Mouse (Mus musculus): ENCODE measurements at regions not wholly inside any gene's neighbourhood (a gene's known extent, or its start where the extent isn't known, plus 50 kb on each side); places are given as distances from the start of the nearest gene placed in this dataset.

DNA sequence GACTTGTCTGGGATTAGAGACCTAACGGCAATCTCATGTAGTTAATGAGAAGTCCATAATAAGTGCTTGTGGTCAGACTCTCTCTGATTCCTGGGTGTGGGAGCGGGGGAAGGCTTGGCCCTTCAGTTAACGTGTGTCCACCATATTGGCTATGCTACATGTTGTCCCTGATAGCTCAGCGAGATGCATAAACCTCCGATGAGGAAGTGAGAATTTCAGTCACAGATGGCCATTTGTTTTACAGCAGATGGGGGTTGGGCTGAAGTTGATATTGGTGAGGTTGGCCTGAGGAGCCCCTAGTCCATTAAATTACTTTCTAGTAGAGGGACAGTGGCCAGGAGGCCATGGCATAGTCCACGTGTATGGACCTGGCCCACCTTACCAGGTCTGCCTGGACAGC lies 114.6 kb upstream of the Prok2 start:
- H3ac ChIP-seq (ENCODE audit: control insufficient read depth, insufficient read length, low read depth) = no peak overlapping the region
- H3K27me3 ChIP-seq (ENCODE audit: control insufficient read depth, insufficient read depth, insufficient read length) = peaks cover 3% of the 10 kb centered on the region
- TF ChIP-seq CTCF (IDR thresholded peaks at IDR 0.05; ENCODE audit: control insufficient read depth, insufficient read depth, insufficient read length) (no peak), FOSL1 (IDR thresholded peaks at IDR 0.05; ENCODE audit: insufficient read depth, low read length, poor library complexity, severe bottlenecking) (no peak), MYOG (IDR thresholded peaks at IDR 0.05; ENCODE audit: control insufficient read depth, extremely low read depth, insufficient read length) (no peak), CEBPB (IDR thresholded peaks at IDR 0.05; ENCODE audit: low read depth) (no peak), MAX (IDR thresholded peaks at IDR 0.05) (no peak), MYOD1 (IDR thresholded peaks at IDR 0.05; ENCODE audit: control insufficient read depth, insufficient read length, low read depth) (no peak), USF1 (IDR thresholded peaks at IDR 0.05; ENCODE audit: low read depth) (no peak)
- H3K79me2 ChIP-seq (ENCODE audit: control insufficient read depth, insufficient read depth) = no peaks in the 10 kb centered on the region
- no peak overlapping the region for H3K4me3 ChIP-seq (ENCODE audit: insufficient read depth, poor library complexity, severe bottlenecking)
- H3K36me3 ChIP-seq (ENCODE audit: control insufficient read depth, insufficient read depth) = no peaks in the 10 kb centered on the region
- no peaks in the 10 kb centered on the region for H3K79me3 ChIP-seq (ENCODE audit: low read depth)

GRCm38 (mm10) chr6:99833323-99833722 lies 107.1 kb upstream of the Prok2 start:
- no peak for TF ChIP-seq MYOG (IDR thresholded peaks at IDR 0.05; ENCODE audit: control insufficient read depth, extremely low read depth, insufficient read length)
- no peak for TF ChIP-seq CEBPB (IDR thresholded peaks at IDR 0.05; ENCODE audit: low read depth)
- TF ChIP-seq USF1 (IDR thresholded peaks at IDR 0.05; ENCODE audit: low read depth) = no peak
- TF ChIP-seq MAX (IDR thresholded peaks at IDR 0.05) = no peak
- TF ChIP-seq MYOD1 (IDR thresholded peaks at IDR 0.05; ENCODE audit: control insufficient read depth, insufficient read length, low read depth) = no peak
- Histone ChIP-seq H3K4me3 (ENCODE audit: insufficient read depth, poor library complexity, severe bottlenecking) (no peak overlapping the region), H3K79me3 (ENCODE audit: low read depth) (no peaks in the 10 kb centered on the region), H3K27me3 (ENCODE audit: control insufficient read depth, insufficient read depth, insufficient read length) (no peaks in the 10 kb centered on the region), H3ac (ENCODE audit: control insufficient read depth, insufficient read length, low read depth) (no peak overlapping the region), H3K36me3 (ENCODE audit: control insufficient read depth, insufficient read depth) (no peaks in the 10 kb centered on the region), H3K79me2 (ENCODE audit: control insufficient read depth, insufficient read depth) (no peaks in the 10 kb centered on the region)

- no peak overlapping the region for H3K4me3 ChIP-seq (ENCODE audit: insufficient read depth, poor library complexity, severe bottlenecking)
- no peaks in the 10 kb centered on the region for H3K36me3 ChIP-seq (ENCODE audit: control insufficient read depth, insufficient read depth)
- TF ChIP-seq FOSL1 (IDR thresholded peaks at IDR 0.05; ENCODE audit: insufficient read depth, low read length, poor library complexity, severe bottlenecking) = no peak
- no peak for TF ChIP-seq MYOD1 (IDR thresholded peaks at IDR 0.05; ENCODE audit: control insufficient read depth, insufficient read length, low read depth)
- TF ChIP-seq USF1 (IDR thresholded peaks at IDR 0.05; ENCODE audit: low read depth) = no peak
- no peak for TF ChIP-seq MYOG (IDR thresholded peaks at IDR 0.05; ENCODE audit: control insufficient read depth, extremely low read depth, insufficient read length)
- no peak for TF ChIP-seq CTCF (IDR thresholded peaks at IDR 0.05; ENCODE audit: control insufficient read depth, insufficient read depth, insufficient read length)
- no peak for TF ChIP-seq MAX (IDR thresholded peaks at IDR 0.05)
- no peak for TF ChIP-seq CEBPB (IDR thresholded peaks at IDR 0.05; ENCODE audit: low read depth)
Observed at GRCm38 (mm10) chr6:99827625-99828024, 101.4 kb upstream of the Prok2 start.

GRCm38 (mm10) chr6:99824808-99825207 lies 98.6 kb upstream of the Prok2 start:
- H3ac ChIP-seq (ENCODE audit: control insufficient read depth, insufficient read length, low read depth) = no peak overlapping the region
- H3K4me3 ChIP-seq (ENCODE audit: insufficient read depth, poor library complexity, severe bottlenecking) = no peak overlapping the region
- H3K27me3 ChIP-seq (ENCODE audit: control insufficient read depth, insufficient read depth, insufficient read length) = peaks cover 12% of the 10 kb centered on the region
- H3K79me2 ChIP-seq (ENCODE audit: control insufficient read depth, insufficient read depth) = no peaks in the 10 kb centered on the region
- no peaks in the 10 kb centered on the region for H3K36me3 ChIP-seq (ENCODE audit: control insufficient read depth, insufficient read depth)
- TF ChIP-seq CEBPB (IDR thresholded peaks at IDR 0.05; ENCODE audit: low read depth) = no peak
- no peak for TF ChIP-seq FOSL1 (IDR thresholded peaks at IDR 0.05; ENCODE audit: insufficient read depth, low read length, poor library complexity, severe bottlenecking)
- no peak for TF ChIP-seq USF1 (IDR thresholded peaks at IDR 0.05; ENCODE audit: low read depth)
- no peak for TF ChIP-seq MAX (IDR thresholded peaks at IDR 0.05)
- no peak for TF ChIP-seq MYOD1 (IDR thresholded peaks at IDR 0.05; ENCODE audit: control insufficient read depth, insufficient read length, low read depth)
- TF ChIP-seq CTCF (IDR thresholded peaks at IDR 0.05; ENCODE audit: control insufficient read depth, insufficient read depth, insufficient read length) = no peak
- TF ChIP-seq MYOG (IDR thresholded peaks at IDR 0.05; ENCODE audit: control insufficient read depth, extremely low read depth, insufficient read length) = no peak
- no peaks in the 10 kb centered on the region for H3K79me3 ChIP-seq (ENCODE audit: low read depth)

More at GRCm38 (mm10) chr6:99827625-99828024, 101.4 kb upstream of the Prok2 start:
- peaks cover 5% of the 10 kb centered on the region for H3K27me3 ChIP-seq (ENCODE audit: control insufficient read depth, insufficient read depth, insufficient read length)
- no peak overlapping the region for H3ac ChIP-seq (ENCODE audit: control insufficient read depth, insufficient read length, low read depth)
- H3K79me2 ChIP-seq (ENCODE audit: control insufficient read depth, insufficient read depth) = no peaks in the 10 kb centered on the region
- no peaks in the 10 kb centered on the region for H3K79me3 ChIP-seq (ENCODE audit: low read depth)

- no peak overlapping the region for H3ac ChIP-seq (ENCODE audit: control insufficient read depth, insufficient read length, low read depth)
- H3K79me3 ChIP-seq (ENCODE audit: low read depth) = no peaks in the 10 kb centered on the region
- H3K36me3 ChIP-seq (ENCODE audit: control insufficient read depth, insufficient read depth) = no peaks in the 10 kb centered on the region
- peaks cover 15% of the 10 kb centered on the region for H3K27me3 ChIP-seq (ENCODE audit: control insufficient read depth, insufficient read depth, insufficient read length)
- no peak for TF ChIP-seq FOSL1 (IDR thresholded peaks at IDR 0.05; ENCODE audit: insufficient read depth, low read length, poor library complexity, severe bottlenecking)
- TF ChIP-seq MAX (IDR thresholded peaks at IDR 0.05) = no peak
- TF ChIP-seq CEBPB (IDR thresholded peaks at IDR 0.05; ENCODE audit: low read depth) = no peak
- TF ChIP-seq MYOG (IDR thresholded peaks at IDR 0.05; ENCODE audit: control insufficient read depth, extremely low read depth, insufficient read length) = no peak
- TF ChIP-seq CTCF (IDR thresholded peaks at IDR 0.05; ENCODE audit: control insufficient read depth, insufficient read depth, insufficient read length) = no peak
- no peak for TF ChIP-seq USF1 (IDR thresholded peaks at IDR 0.05; ENCODE audit: low read depth)
- TF ChIP-seq MYOD1 (IDR thresholded peaks at IDR 0.05; ENCODE audit: control insufficient read depth, insufficient read length, low read depth) = no peak
- no peak overlapping the region for H3K4me3 ChIP-seq (ENCODE audit: insufficient read depth, poor library complexity, severe bottlenecking)
- H3K79me2 ChIP-seq (ENCODE audit: control insufficient read depth, insufficient read depth) = no peaks in the 10 kb centered on the region
Observed at GRCm38 (mm10) chr6:99822471-99822870, 96.3 kb upstream of the Prok2 start.

All from C2C12 (cell line).